Mouse (Mus musculus) cerebellum, adult 2 months (tissue): ENCODE data around the gene Gsdma3. TPM values are rescaled to one million over a fixed set of nuclear protein-coding genes. Genes with fewer than 3 reads are reported as not detected.
"Not testable (repeated sequence)": the region's sequence is repeated elsewhere in the genome, so short reads cannot be mapped to it uniquely, and the experiment has no call there.

ENCODE experiments used
- DNase-seq, 2 experiments: peaks; one replicate each; pipeline ENCODE4 v3.0.0; 2021
- H3K27ac ChIP-seq: fragments of 200-500 bp; 2 replicates; pipeline ENCODE4 v1.5.1; 2012; ENCODE audit warnings: low read length, control low read depth, inconsistent platforms; ENCODE audit not compliant: insufficient read depth
- H3K27me3 ChIP-seq: fragments of 200-500 bp; 2 replicates; pipeline ENCODE4 v1.6.1; 2012; ENCODE audit warnings: inconsistent platforms, mild to moderate bottlenecking, low read length, moderate library complexity; ENCODE audit not compliant: control insufficient read depth, insufficient read depth
- H3K4me1 ChIP-seq: fragments of 200-500 bp; 2 replicates; pipeline ENCODE4 v1.6.1; 2011; ENCODE audit warnings: low read length; ENCODE audit not compliant: control insufficient read depth, insufficient read depth
- H3K4me3 ChIP-seq: fragments of 200-500 bp; replicated peaks from 2 replicates; pipeline ENCODE3; 2011; ENCODE audit warnings: mild to moderate bottlenecking, low read depth, low read length, control low read depth; ENCODE audit not compliant: insufficient read depth
- CTCF ChIP-seq: fragments of 200-500 bp; IDR thresholded peaks from 2 replicates; pipeline ENCODE4 v1.5.1; 2011; ENCODE audit warnings: low read depth, mild to moderate bottlenecking, control low read depth, low read length, moderate library complexity, borderline replicate concordance; ENCODE audit not compliant: insufficient read depth
- POLR2A ChIP-seq: fragments of 200-500 bp; IDR thresholded peaks from 2 replicates; pipeline ENCODE4 v1.6.1; 2011; ENCODE audit warnings: low read length, control low read depth, borderline replicate concordance; ENCODE audit not compliant: insufficient read depth
- WGBS: fragments of 180-500 bp; shearing (Covaris S2); methylation state at CpG from one replicate; pipeline ENCODE4 v1.1.7; 2018; 5-methylcytosine and 5-hydroxymethylcytosine counted together
- polyA plus RNA-seq: library from polyadenylated mRNA; depleted of rRNA; stranded (reverse); fragments of >200 nt; gene quantifications from 2 replicates; pipeline ENCODE4 v1.2.3, GENCODE M21; 2012

Gsdma3 gene
- polyA plus RNA-seq, 1 experiment: not detected

DNA sequence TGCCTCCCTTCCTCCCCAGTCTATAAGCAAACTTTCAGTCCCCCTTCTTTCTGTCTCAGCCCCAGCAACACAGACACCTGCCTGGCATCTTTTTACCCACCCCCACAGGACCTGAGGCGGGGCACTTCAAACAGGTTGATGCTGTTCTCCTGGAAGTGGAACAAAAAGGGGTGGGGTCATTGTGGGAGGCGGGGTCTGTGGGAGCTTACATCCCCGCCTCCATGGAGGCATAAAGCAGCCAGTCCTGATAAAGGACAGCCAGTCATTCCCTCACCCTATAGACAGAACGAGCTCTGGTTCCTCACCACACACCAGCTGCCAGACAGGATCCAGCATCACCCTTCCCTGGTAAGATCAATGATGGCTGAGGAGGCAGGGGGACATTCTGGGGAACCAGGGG is 37.9 kb downstream of the Gsdma3 start, which contains the start of gene Gsdma:
TSS of gene Gsdma (plus strand) at position 261 of the 400 bp plus-strand sequence.
- H3K4me3 ChIP-seq: no peak within 1 kb of the TSS
- WGBS: 29% methylated on average over 4 of the region's 4 CpGs
- no peaks in the 10 kb centered on the region for H3K4me1 ChIP-seq
- H3K27ac ChIP-seq: no peak within 1 kb of the TSS
- no peak for TF ChIP-seq CTCF
- no peak for TF ChIP-seq POLR2A
- H3K27me3 ChIP-seq: no peaks in the 10 kb centered on the region
- no peak for DNase-seq

DNA sequence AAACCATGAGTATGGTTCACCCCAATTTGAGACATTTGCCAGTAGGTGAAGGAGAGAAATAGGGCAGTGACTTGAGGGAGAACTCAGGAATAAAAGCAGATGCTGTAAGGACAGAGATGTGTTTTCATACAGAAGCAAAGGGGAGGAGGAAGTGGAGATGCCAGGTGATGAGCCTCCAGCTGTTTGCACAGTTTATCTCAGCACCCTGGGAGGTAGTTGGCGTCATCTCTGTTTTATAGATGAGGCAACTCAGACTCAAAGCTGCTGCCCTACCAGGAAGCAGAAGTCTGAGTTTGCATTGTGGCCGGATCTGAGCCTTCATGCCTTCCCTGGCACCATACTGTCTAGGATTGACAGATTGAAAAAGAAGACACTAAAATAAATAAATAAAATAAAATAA is 42.8 kb downstream of the Gsdma3 start:
- Histone ChIP-seq H3K27ac (no peak overlapping the region), H3K4me1 (no peaks in the 10 kb centered on the region), H3K27me3 (no peaks in the 10 kb centered on the region; the same call in 1 of the 2 replicates), H3K4me3 (no peak overlapping the region)
- WGBS: 49% methylated on average over 2 of the region's 2 CpGs
- TF ChIP-seq CTCF (no peak), POLR2A (no peak)
- DNase-seq: no peak

DNA sequence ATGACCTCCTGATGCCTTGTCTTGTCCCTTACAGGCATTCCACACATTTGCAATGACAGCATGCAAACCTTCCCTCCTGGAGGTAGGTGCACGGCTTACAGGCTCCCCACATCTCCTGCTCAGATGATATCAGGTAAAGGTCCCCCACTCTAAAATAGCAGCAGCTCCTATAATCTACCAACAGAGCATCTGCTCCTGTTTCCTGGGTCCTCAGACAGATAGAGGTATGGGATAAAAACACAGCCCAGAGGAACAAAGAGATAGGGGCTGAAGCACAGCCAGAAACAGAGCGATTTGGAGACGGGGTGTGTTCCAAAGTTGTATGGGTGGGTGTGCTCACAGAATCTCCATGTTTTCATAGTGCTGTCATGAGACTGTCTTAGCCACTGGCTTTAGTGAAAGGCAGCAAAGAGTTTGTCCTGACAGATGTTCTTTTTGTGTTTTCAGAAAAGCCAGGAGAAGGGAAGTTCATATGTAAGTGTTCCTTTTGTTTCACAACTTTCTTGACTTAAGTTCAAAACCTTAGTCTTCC is 45.2 kb downstream of the Gsdma3 start:
- Histone ChIP-seq H3K4me1 (no peaks in the 10 kb centered on the region), H3K27ac (no peak overlapping the region), H3K27me3 (no peaks in the 10 kb centered on the region; the same call in 1 of the 2 replicates), H3K4me3 (no peak overlapping the region)
- 69% methylated on average over 3 of the region's 3 CpGs for WGBS
- no peak for TF ChIP-seq CTCF
- TF ChIP-seq POLR2A: no peak
- no peak for DNase-seq

DNA sequence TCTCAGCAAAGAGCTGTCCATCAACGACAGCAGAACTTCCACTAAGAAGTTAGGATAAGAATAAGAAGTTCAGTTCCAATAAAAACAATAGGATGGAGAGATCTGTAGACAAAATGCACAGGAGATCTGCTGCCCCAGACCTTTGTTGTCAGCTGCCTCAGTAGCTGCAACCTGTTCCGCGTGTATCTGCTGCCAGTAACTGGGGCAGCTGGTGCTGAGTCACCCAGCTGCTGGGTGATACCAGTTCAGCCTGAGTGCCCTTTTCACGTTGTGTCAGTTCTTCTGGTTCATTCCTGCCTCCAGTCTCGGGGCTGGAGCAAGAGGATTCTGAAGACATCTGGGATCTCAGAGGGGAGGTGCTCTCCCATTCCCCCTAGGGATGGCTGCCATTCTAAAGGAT is 45.7 kb downstream of the Gsdma3 start:
- Histone ChIP-seq H3K27ac (no peak overlapping the region), H3K27me3 (no peaks in the 10 kb centered on the region; the same call in 1 of the 2 replicates), H3K4me3 (no peak overlapping the region), H3K4me1 (no peaks in the 10 kb centered on the region)
- TF ChIP-seq CTCF (no peak), POLR2A (no peak)
- 28% methylated on average over 5 of the region's 5 CpGs for WGBS
- DNase-seq: no peak

DNA sequence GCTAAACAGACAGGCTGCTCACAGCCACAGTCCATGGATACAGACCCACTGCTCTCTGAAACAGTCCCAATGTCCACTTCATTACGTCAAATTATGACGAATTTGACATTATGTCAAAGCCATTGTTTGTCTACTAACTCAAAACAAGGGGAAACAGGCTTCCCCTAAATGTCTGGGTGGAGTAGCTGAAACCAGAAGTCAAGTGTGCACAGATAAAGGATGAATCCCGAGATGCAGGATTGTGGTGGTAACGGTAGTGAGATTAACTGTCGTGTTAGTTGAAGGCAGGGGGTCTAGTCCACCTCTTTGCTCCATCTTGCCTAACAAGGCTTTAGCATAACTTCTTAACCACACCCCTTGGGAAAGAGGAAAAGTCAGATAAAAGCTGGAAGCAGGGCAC is 46.3 kb downstream of the Gsdma3 start:
- Histone ChIP-seq H3K27me3 (no peaks in the 10 kb centered on the region; the same call in 1 of the 2 replicates), H3K27ac (no peak overlapping the region), H3K4me1 (no peaks in the 10 kb centered on the region), H3K4me3 (no peak overlapping the region)
- TF ChIP-seq POLR2A (no peak), CTCF (no peak)
- no peak for DNase-seq
- 80% methylated on average over 5 of the region's 5 CpGs for WGBS

DNA sequence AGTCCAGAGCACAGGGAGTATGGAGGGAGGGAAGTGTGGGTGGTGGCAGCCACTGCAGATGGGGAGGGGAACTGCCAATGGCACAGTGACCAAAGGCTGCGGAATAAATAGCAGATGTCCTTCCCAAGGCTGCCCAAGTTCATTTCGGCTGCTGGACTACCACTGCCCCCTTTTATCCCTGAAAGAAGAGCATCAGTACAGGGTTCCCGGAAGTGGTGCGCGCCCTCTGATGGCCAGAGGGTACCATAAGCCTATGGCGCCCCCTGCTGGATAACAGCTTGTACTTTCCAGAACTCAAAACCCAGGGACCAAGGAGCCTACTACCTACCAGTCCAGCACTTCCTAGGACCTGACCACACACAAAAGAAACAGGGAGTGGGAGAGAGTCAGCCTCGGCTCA is 47.0 kb downstream of the Gsdma3 start:
- WGBS: 0% methylated on average over 7 of the region's 7 CpGs
- H3K4me3 ChIP-seq: peak overlapping the region; percentile 34
- not testable (repeated sequence) for H3K27me3 ChIP-seq, H3K27ac ChIP-seq, H3K4me1 ChIP-seq
- TF ChIP-seq CTCF: peak; percentile 49
- peak; percentile 48 to 55 for DNase-seq

- DNase-seq: no peak
- no peaks in the 10 kb centered on the region; the same call in 1 of the 2 replicates for H3K27me3 ChIP-seq
- no peak overlapping the region for H3K27ac ChIP-seq
- H3K4me3 ChIP-seq: no peak overlapping the region
- no peak for TF ChIP-seq CTCF
- TF ChIP-seq POLR2A: no peak
- 51% methylated on average over 7 of the region's 7 CpGs for WGBS
- H3K4me1 ChIP-seq: no peaks in the 10 kb centered on the region
Observed at GRCm38 (mm10) chr11:98675829-98676363, 49.7 kb downstream of the Gsdma3 start.

DNA sequence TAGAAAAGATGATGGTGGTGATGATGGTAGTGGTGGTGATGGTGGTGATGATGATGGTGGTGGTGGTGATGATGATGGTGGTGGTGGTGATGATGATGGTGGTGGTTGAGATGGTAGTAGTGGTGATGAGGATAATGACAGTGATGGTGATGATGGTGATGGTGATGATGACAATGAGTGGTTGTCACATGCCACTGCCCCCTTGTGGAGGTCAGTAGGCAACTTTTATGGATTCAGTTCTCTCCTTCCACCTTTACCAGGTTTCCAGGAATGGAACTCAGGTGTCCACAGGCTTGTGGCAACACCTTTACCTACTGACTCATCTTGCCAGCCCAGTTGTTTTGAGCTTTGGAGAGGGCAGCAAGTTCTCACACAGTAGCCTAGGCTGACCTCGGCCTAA is 53.9 kb downstream of the Gsdma3 start:
- TF ChIP-seq POLR2A (no peak), CTCF (no peak)
- Histone ChIP-seq H3K4me3 (no peak overlapping the region), H3K27ac (no peak overlapping the region), H3K27me3 (no peaks in the 10 kb centered on the region), H3K4me1 (no peaks in the 10 kb centered on the region)
- 96% methylated on average over 1 of the region's 1 CpGs for WGBS
- no peak for DNase-seq

DNA sequence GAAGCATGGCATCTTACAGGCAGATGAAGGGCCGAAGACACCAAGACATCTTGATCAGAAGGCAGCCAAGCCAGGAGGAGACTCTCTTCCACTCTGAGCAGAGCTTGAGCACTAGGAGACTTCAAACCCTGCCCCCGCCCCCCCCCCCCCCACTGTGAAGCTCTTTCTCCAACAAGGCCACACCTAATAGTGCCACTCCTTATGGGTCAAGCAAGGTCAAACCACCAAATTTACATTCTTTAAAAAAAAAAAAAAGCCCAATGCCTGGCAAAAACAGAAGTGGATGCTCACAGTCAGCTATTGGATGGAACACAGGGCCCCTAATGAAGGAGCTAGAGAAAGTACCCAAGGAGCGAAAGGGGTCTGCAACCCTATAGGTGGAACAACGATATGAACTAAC is 54.4 kb downstream of the Gsdma3 start:
- not testable (repeated sequence) for H3K4me1 ChIP-seq, DNase-seq, H3K4me3 ChIP-seq, H3K27me3 ChIP-seq, H3K27ac ChIP-seq
- 89% methylated on average over 4 of the region's 4 CpGs for WGBS
